8 mouse cellular contexts compared by ENCODE assay signal in the genomic region with DNA sequence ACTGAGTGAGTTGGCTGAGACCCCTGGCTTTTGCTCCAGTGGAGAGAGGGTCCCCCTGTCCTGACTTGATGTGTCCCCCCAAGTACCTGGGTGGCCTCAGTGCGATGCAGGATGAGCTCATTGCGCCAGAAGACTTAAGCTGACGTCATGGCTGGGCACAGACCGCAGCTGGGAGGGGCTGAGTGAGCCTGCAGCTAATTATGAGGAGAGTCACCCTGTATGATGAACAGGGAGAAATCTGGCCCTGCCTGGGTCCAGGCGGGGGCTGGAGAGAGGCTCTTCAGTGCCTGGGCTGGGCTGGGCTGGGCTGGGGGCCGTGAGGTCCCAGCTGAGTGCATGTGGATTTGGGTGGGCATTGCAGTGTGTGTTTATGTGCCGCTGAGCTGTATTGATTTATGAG. TPM values are rescaled to one million over a fixed set of nuclear protein-coding genes. Genes with fewer than 3 reads are reported as not detected.
A peak's percentile ranks its signal among the peaks of the same experiment; 100 is the strongest.
DNase-seq lines count a peak whose midpoint lies in the region; ATAC-seq lines count a peak whose summit lies in the region.
"Had no signal": no experiment of that assay in that cellular context is flagged by ENCODE, and none has a peak within 500 bp of the region (broad histone marks: within the 10 kb centered on the region; RNA-seq: fewer than 3 reads in every experiment).

No protein-coding gene starts in this region.

- peak; percentile 69 to 73 for DNase-seq in heart, adult 18-20 months
- no peak for DNase-seq in heart, adult 8-10 months (ENCODE audit: low spot score)
- peak; percentile 54 for DNase-seq in urinary bladder, postnatal 25 days (ENCODE audit: low spot score)
- no peak for DNase-seq in urinary bladder, adult 2 months (ENCODE audit: low spot score)
- peak; percentile 64 for DNase-seq in heart, postnatal 4 days
- DNase-seq in thymus, postnatal 36 days, result no peak
- DNase-seq: cerebellum, adult 2 months had no signal

- no peak for ATAC-seq in megakaryocyte progenitor cell, adult 5-6 weeks (replicated peaks; ENCODE audit: poor library complexity)

RNA-seq across cellular contexts. Expression of a gene that starts 2.6 kb away (rescaled TPM):
- 100 to 1,000 TPM; 423 to 471 TPM for total RNA-seq in heart, adult 18-20 months (2021)
- 100 to 1,000 TPM; 427 to 604 (median 541) TPM for total RNA-seq in heart, adult 8-10 months (2022)
- polyA plus RNA-seq in urinary bladder, adult 2 months (2012; rRNA removed), result 229 and 244 TPM in 2 replicates
- total RNA-seq in heart, postnatal 4 days (2021), result 10 to 100 TPM; 75.1 to 75.9 TPM
- total RNA-seq in megakaryocyte progenitor cell, adult 5-6 weeks (2015), result 0.20 TPM in 1 of 2 replicates, not detected in the other
- total RNA-seq in megakaryocyte progenitor cell, adult 5-6 weeks (2017), result not detected in 2 replicates

Comparison
In these comparisons a context has a peak if more than half of its experiments do, and no peak if none do; other contexts are left out.
1. DNase-seq: peak in heart, adult 18-20 months (2 of 2), urinary bladder, postnatal 25 days (single experiment) and heart, postnatal 4 days (single experiment); none in heart, adult 8-10 months (single experiment), urinary bladder, adult 2 months (single experiment) and thymus, postnatal 36 days (0 of 2).
2. RNA of a gene that starts 2.6 kb away (total RNA-seq): 427 to 604 TPM in heart, adult 8-10 months, 423 to 471 TPM in heart, adult 18-20 months and 75.1 to 75.9 TPM in heart, postnatal 4 days; 0.20 TPM in megakaryocyte progenitor cell, adult 5-6 weeks; every median in the first group is over 10 times any median in the second.